Mouse (Mus musculus) embryonic facial prominence, embryonic 12.5 days (tissue): ENCODE data around the gene Gpr107. TPM values are rescaled to one million over a fixed set of nuclear protein-coding genes. Genes with fewer than 3 reads are reported as not detected.
A peak's percentile ranks its signal among the peaks of the same experiment; 100 is the strongest.

Source experiments
- ATAC-seq: fragments of 200-750 bp; cut with Nextera tagmentation; 2 replicates; pipeline ENCODE4 v1.8.0; 2017; ENCODE audit not compliant: insufficient number of reproducible peaks, insufficient read depth, low FRiP score, low TSS enrichment
- H3K27ac ChIP-seq: fragments of 300-500 bp; sonication (generic); 2 replicates; pipeline ENCODE4 v1.5.1; 2016; ENCODE audit warnings: mild to moderate bottlenecking
- H3K27me3 ChIP-seq: fragments of 300-500 bp; sonication (generic); 2 replicates; pipeline ENCODE4 v1.6.1; 2016; ENCODE audit warnings: mild to moderate bottlenecking, moderate library complexity
- H3K36me3 ChIP-seq: fragments of 300-500 bp; sonication (generic); 2 replicates; pipeline ENCODE4 v1.6.1; 2016; ENCODE audit warnings: mild to moderate bottlenecking
- H3K4me1 ChIP-seq: fragments of 300-500 bp; sonication (generic); 2 replicates; pipeline ENCODE4 v1.6.1; 2016
- H3K4me2 ChIP-seq: fragments of 300-500 bp; sonication (generic); replicated peaks from 2 replicates; pipeline ENCODE4 v1.6.1; 2016; ENCODE audit warnings: mild to moderate bottlenecking, moderate library complexity
- H3K4me3 ChIP-seq: fragments of 300-500 bp; sonication (generic); 2 replicates; pipeline ENCODE4 v1.5.1; 2016; ENCODE audit warnings: mild to moderate bottlenecking
- H3K9ac ChIP-seq: fragments of 300-500 bp; sonication (generic); 2 replicates; pipeline ENCODE4 v1.6.1; 2016; ENCODE audit warnings: mild to moderate bottlenecking, moderate library complexity
- H3K9me3 ChIP-seq: fragments of 300-500 bp; sonication (generic); 2 replicates; pipeline ENCODE4 v1.6.1; 2016; ENCODE audit warnings: mild to moderate bottlenecking, moderate library complexity
- WGBS: fragments of 180-500 bp; shearing (Covaris S2); methylation state at CpG from one replicate; pipeline ENCODE4 v1.1.7; 2016; 5-methylcytosine and 5-hydroxymethylcytosine counted together
- polyA plus RNA-seq: library from polyadenylated mRNA; unstranded; fragments of >200 nt; fragmentation: Nextera tagmentation; extraction: Ambion mirVana; gene quantifications from 2 replicates; pipeline ENCODE4 v1.2.1, GENCODE M21; 2016

Gene Gpr107
- polyA plus RNA-seq, 1 experiment from 2014 or later = 41.1 TPM

GRCm38 (mm10) chr2:31228768-31229311, 76.7 kb downstream of the Gpr107 start:
- WGBS = 50% methylated on average over 1 of the region's 1 CpGs

GRCm38 (mm10) chr2:31239203-31239696, 87.1 kb downstream of the Gpr107 start:
- Histone ChIP-seq H3K9me3 (no peaks in the 10 kb centered on the region), H3K9ac (no peak overlapping the region), H3K4me1 (0 out of 2 replicates have a peak, but pooled peaks cover 1% of the 10 kb centered on the region), H3K4me3 (no peak overlapping the region), H3K27me3 (0 out of 2 replicates have a peak, but pooled peaks cover 3% of the 10 kb centered on the region), H3K36me3 (no peaks in the 10 kb centered on the region), H3K27ac (no peak overlapping the region), H3K4me2 (peak overlapping the region; percentile 23; the same call in 1 of the 2 replicates)
- no peak for ATAC-seq
- WGBS = 39% methylated on average over 23 of the region's 23 CpGs

More at GRCm38 (mm10) chr2:31228768-31229311, 76.7 kb downstream of the Gpr107 start:
- Histone ChIP-seq H3K27me3 (no peaks in the 10 kb centered on the region), H3K4me3 (no peak overlapping the region), H3K9ac (no peak overlapping the region), H3K9me3 (peaks cover 10% of the 10 kb centered on the region; the same call in 1 of the 2 replicates), H3K36me3 (no peaks in the 10 kb centered on the region), H3K4me2 (no peak overlapping the region), H3K27ac (no peak overlapping the region), H3K4me1 (no peaks in the 10 kb centered on the region)
- ATAC-seq = no peak

- Histone ChIP-seq H3K4me2 (peak overlapping the region; percentile 23; the same call in 1 of the 2 replicates), H3K9me3 (no peaks in the 10 kb centered on the region), H3K4me3 (no peak overlapping the region), H3K27me3 (0 out of 2 replicates have a peak, but pooled peaks cover 3% of the 10 kb centered on the region), H3K27ac (no peak overlapping the region), H3K36me3 (no peaks in the 10 kb centered on the region), H3K9ac (no peak overlapping the region), H3K4me1 (peaks cover 7% of the 10 kb centered on the region; the same call in 1 of the 2 replicates)
- 78% methylated on average over 6 of the region's 6 CpGs for WGBS
- no peak for ATAC-seq
These were observed 87.7 kb downstream of the Gpr107 start for GRCm38 (mm10) chr2:31239833-31240232.

GRCm38 (mm10) chr2:31241639-31242038, 89.5 kb downstream of the Gpr107 start:
- peaks cover 14% of the 10 kb centered on the region for H3K4me1 ChIP-seq
- H3K27ac ChIP-seq = no peak overlapping the region
- no peak overlapping the region for H3K4me3 ChIP-seq
- H3K27me3 ChIP-seq = 0 out of 2 replicates have a peak, but pooled peaks cover 3% of the 10 kb centered on the region
- H3K4me2 ChIP-seq = no peak overlapping the region
- WGBS = 9% methylated on average over 7 of the region's 7 CpGs
- H3K9ac ChIP-seq = no peak overlapping the region
- no peaks in the 10 kb centered on the region for H3K9me3 ChIP-seq
- H3K36me3 ChIP-seq = no peaks in the 10 kb centered on the region
- no peak for ATAC-seq

GRCm38 (mm10) chr2:31244216-31244615, 92.1 kb downstream of the Gpr107 start:
- Histone ChIP-seq H3K36me3 (no peaks in the 10 kb centered on the region; the same call in 1 of the 2 replicates), H3K4me3 (no peak overlapping the region), H3K4me1 (peaks cover 27% of the 10 kb centered on the region), H3K27ac (no peak overlapping the region), H3K9me3 (no peaks in the 10 kb centered on the region), H3K9ac (no peak overlapping the region), H3K27me3 (0 out of 2 replicates have a peak, but pooled peaks cover 3% of the 10 kb centered on the region), H3K4me2 (no peak overlapping the region)
- WGBS = 73% methylated on average over 8 of the region's 8 CpGs
- no peak for ATAC-seq

GRCm38 (mm10) chr2:31245051-31245450, 92.9 kb downstream of the Gpr107 start:
- Histone ChIP-seq H3K36me3 (no peaks in the 10 kb centered on the region; the same call in 1 of the 2 replicates), H3K4me2 (peak overlapping the region; percentile 89), H3K27ac (peak overlapping the region; percentile 81), H3K4me3 (peak overlapping the region; percentile 85), H3K9me3 (no peaks in the 10 kb centered on the region), H3K27me3 (0 out of 2 replicates have a peak, but pooled peaks cover 3% of the 10 kb centered on the region), H3K4me1 (peaks cover 27% of the 10 kb centered on the region), H3K9ac (peak overlapping the region; percentile 92)
- WGBS = 20% methylated on average over 5 of the region's 5 CpGs
- no peak for ATAC-seq

- Histone ChIP-seq H3K27ac (peak within 1 kb of the TSS; percentile 81), H3K4me2 (peak within 1 kb of the TSS; percentile 89), H3K36me3 (no peaks in the 10 kb centered on the region; the same call in 1 of the 2 replicates), H3K27me3 (0 out of 2 replicates have a peak, but pooled peaks cover 2% of the 10 kb centered on the region), H3K4me3 (peak within 1 kb of the TSS; percentile 85), H3K9me3 (no peaks in the 10 kb centered on the region), H3K4me1 (peaks cover 27% of the 10 kb centered on the region), H3K9ac (peak within 1 kb of the TSS; percentile 92)
- under 1% methylated on average over 74 of the region's 89 CpGs for WGBS
- ATAC-seq = peak; percentile 85
These were observed 93.5 kb downstream of the Gpr107 start, which contains the start of gene Ncs1 for GRCm38 (mm10) chr2:31245491-31246141. TSS of gene Ncs1 (plus strand) at chr2:31245823.

GRCm38 (mm10) chr2:31246251-31246971, 94.3 kb downstream of the Gpr107 start:
- Histone ChIP-seq H3K27ac (peak overlapping the region; percentile 81), H3K9me3 (no peaks in the 10 kb centered on the region), H3K4me3 (peak overlapping the region; percentile 85), H3K36me3 (no peaks in the 10 kb centered on the region; the same call in 1 of the 2 replicates), H3K27me3 (no peaks in the 10 kb centered on the region), H3K9ac (peak overlapping the region; percentile 92), H3K4me1 (peaks cover 27% of the 10 kb centered on the region), H3K4me2 (peak overlapping the region; percentile 89)
- ATAC-seq = peak; percentile 37; the same call in 1 of the 2 replicates
- WGBS = under 1% methylated on average over 28 of the region's 41 CpGs

GRCm38 (mm10) chr2:31248856-31249255, 96.7 kb downstream of the Gpr107 start:
- Histone ChIP-seq H3K4me3 (no peak overlapping the region), H3K27me3 (no peaks in the 10 kb centered on the region), H3K4me1 (peaks cover 27% of the 10 kb centered on the region), H3K36me3 (no peaks in the 10 kb centered on the region; the same call in 1 of the 2 replicates), H3K9me3 (no peaks in the 10 kb centered on the region), H3K9ac (no peak overlapping the region), H3K27ac (no peak overlapping the region), H3K4me2 (no peak overlapping the region)
- whole genome bisulfite sequencing = 87% methylated on average over 5 of the region's 6 CpGs
- no peak for ATAC-seq

GRCm38 (mm10) chr2:31252167-31252566, 100.1 kb downstream of the Gpr107 start:
- no peak for ATAC-seq
- Histone ChIP-seq H3K27me3 (no peaks in the 10 kb centered on the region), H3K36me3 (no peaks in the 10 kb centered on the region; the same call in 1 of the 2 replicates), H3K9ac (no peak overlapping the region), H3K27ac (no peak overlapping the region), H3K4me2 (no peak overlapping the region), H3K4me1 (peaks cover 34% of the 10 kb centered on the region), H3K9me3 (no peaks in the 10 kb centered on the region), H3K4me3 (no peak overlapping the region)
- WGBS = 95% methylated on average over 4 of the region's 4 CpGs

GRCm38 (mm10) chr2:31253463-31253862, 101.3 kb downstream of the Gpr107 start:
- WGBS = 71% methylated on average over 3 of the region's 3 CpGs
- Histone ChIP-seq H3K9me3 (no peaks in the 10 kb centered on the region), H3K4me2 (no peak overlapping the region), H3K36me3 (no peaks in the 10 kb centered on the region; the same call in 1 of the 2 replicates), H3K27ac (no peak overlapping the region), H3K4me1 (peaks cover 37% of the 10 kb centered on the region), H3K27me3 (no peaks in the 10 kb centered on the region), H3K4me3 (no peak overlapping the region), H3K9ac (no peak overlapping the region)
- no peak for ATAC-seq
